Mouse (Mus musculus): ENCODE results near the gene Cela3a.
A peak's percentile ranks its signal among the peaks of the same experiment; 100 is the strongest.
"Not testable (repeated sequence)": the region's sequence is repeated elsewhere in the genome, so short reads cannot be mapped to it uniquely, and the experiment has no call there.

Gene Cela3a

GRCm38 (mm10) chr4:137412185-137412709, 2.7 kb upstream of the Cela3a start:
- not testable (repeated sequence) for DNase-seq

- no peak for DNase-seq
These were observed 4.0 kb downstream of the Cela3a start for GRCm38 (mm10) chr4:137405571-137405970.

- peak; percentile 47 for DNase-seq
These were observed 12.7 kb downstream of the Cela3a start for GRCm38 (mm10) chr4:137396641-137397525.

GRCm38 (mm10) chr4:137393378-137394135, 16.0 kb downstream of the Cela3a start:
- no peak for DNase-seq

GRCm38 (mm10) chr4:137392874-137393273, 16.7 kb downstream of the Cela3a start:
- DNase-seq: no peak

DNA sequence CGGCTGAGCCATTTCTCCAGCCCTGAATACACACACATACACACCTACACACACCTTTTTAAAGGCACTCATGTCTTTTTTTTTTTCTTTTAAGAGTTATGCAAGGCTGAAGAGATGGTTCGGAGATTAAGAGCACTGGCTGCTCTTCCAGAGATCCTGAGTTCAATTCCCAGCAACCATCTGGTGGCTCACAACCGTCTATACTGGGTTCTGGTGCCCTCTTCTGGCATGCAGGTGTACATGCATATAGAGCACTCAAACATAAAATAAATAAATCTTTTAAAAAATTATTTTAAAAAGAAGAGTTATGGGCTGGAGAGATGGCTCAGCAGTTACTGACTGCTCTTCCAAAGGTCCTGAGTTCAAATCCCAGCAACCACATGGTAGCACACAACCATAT, 18.3 kb downstream of the Cela3a start:
- DNase-seq: no peak

DNA sequence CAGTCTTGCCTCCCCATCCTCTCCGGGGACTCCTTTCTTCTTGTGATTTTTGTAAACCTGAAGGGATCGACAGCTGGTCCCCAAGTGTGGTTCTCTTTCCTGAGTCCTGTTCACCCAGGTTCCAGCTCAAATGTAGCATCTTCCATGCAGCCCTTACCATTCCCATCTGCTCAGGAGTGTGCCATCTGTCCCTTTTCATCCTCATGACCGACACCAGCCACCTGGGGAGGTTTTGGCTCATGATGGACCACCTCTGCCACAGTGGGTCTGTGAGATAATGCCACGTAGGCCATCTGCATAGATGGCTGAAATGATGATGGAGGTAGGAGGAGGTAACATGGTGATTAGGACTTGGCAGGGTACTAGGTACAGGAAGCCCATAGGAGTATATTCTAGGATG, 19.4 kb downstream of the Cela3a start:
- peak; percentile 33 for DNase-seq

DNA sequence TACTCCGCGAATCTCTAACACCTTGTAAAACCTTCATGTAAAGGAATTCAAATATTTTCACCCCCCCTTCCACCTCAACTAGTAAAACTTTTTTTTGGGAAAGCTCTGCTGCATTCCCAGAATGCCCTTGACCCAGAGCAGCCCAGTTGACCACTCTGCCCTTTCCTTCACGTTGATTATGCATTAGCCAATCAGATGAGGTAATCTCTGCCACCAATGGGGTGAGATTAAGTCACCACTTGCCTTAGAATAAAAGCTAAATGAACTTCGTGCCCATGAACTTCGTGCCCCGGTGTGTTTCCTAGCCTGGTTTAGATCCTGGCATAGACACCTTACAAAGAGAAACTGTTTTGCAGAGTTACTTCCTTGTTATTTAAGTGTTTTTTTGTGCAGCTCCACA, 20.6 kb downstream of the Cela3a start:
- DNase-seq: no peak

GRCm38 (mm10) chr4:137388059-137388794, 21.4 kb downstream of the Cela3a start:
- peak; percentile 75 for DNase-seq

DNA sequence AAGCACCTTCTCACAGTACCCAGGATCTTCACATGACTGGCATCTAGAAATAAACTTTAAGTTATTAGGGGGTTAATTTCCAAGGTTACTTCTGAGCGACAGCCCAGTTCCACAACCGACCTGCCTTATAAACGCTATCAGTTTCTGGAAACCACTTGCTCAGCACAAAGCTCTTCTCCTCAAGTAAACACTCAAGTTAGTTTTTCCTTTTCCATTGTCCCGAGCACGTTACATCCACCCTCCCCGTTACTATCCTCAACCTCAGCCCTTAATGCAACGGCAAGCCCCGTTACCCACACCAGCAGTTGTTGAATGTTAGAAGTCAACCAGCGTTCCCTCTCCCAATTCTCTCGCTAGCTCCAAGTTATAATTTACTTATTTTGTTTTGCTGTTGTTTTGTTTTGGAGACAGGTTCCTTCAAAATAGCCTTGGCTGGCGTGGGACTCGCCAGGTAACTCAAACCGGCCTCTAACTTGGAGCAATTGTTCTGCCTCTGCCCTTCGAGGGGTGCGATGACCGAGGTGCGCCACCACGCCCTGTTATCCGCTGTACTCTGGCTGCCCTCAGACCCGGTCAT, 22.0 kb downstream of the Cela3a start:
- DNase-seq: no peak

- no peak for DNase-seq
These were observed 28.6 kb downstream of the Cela3a start for GRCm38 (mm10) chr4:137380702-137381605.

DNA sequence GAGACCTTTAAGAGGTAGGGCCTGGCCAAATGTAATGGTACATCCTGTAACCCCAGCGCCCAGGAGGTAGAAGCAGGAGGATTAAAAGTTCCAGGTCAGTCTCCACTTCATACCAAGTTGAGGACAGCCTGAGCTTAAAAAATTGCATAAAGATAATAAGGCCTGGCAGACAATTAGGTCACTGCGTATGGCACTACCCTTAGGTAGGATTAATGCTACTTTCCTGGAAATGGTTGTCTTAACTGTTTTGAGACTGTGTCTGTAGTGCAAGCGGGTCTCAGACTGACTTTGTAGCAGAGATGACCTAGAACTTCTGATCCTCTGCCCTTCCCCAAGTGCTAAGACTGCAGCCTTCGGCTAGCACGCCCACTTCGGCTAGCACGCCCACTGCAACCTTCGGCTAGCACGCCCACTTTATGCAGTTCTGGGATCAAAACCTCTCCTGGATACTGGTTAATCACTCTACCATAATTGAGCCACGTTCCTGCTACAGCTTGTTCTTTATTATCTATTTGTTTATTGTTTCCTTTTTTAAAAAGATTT, 29.8 kb downstream of the Cela3a start:
- no peak for DNase-seq

GRCm38 (mm10) chr4:137379085-137379484, 30.5 kb downstream of the Cela3a start:
- DNase-seq: no peak

GRCm38 (mm10) chr4:137377526-137378304, 31.9 kb downstream of the Cela3a start:
- DNase-seq: no peak

GRCm38 (mm10) chr4:137376778-137377177, 32.8 kb downstream of the Cela3a start:
- DNase-seq: no peak

DNA sequence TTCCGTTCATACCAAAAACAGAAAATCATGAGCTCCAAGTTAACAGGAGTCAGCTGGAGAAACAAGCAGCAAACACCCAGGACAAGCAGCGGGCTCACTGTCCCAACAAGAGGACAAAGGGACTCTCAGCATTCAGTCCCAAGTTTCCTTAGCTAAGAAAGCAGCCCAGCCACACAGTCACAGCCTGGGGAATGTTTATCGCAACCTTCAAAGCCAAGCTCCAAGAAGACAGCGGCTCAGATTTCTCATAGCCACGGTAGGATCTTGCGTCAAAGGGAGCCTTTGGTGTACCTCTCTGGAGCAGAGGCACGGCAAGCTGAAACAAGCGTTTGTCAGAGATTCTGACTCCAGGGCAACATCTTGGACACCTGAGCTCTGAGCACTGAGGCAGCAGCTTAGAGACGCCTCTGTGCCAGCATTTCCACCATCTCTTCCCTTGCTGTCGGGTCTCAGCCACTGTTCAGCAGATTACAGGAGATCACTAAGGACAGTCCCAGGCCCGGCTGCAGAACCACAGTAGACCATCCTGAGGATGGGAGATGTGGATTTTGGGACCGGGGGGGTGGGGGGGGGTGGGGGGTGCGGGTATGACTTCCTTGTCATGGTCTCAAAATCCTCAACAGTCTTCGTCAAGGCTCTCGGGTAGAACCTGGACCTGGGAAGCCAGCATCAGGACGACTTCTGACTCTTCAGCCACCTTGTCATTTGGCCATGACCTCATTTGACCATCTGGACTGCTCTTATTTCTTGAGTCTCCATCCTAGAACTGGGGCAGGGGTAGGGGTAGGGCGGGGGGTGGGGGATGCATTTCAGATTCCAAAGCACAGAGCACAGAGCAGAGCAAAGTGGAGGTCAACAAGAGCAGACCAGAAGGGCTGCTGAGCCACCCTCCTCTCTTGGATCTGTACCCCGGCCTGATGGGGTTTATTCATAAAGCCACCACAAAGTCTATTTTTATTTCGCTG, 34.0 kb downstream of the Cela3a start:
- DNase-seq: no peak

DNA sequence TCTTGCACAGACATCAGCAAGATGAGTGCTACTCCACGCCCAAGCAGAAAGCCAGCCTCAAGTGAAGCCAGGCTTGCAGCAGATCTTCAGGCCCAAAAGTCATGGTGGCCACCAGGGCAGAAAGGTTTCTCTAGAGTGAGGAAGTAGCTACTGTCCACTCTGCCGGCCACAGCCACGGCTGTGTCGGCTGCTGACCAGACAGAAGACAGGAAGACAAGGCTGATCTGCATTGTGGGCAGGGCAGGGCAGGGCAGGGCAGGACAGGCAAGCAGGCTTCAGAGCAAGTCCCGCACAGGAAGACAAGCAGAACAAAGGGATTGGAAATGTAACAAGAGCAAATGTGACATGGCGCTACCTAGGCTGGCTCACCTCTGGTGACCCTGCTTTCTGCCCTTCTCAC, 35.9 kb downstream of the Cela3a start:
- DNase-seq: no peak

DNA sequence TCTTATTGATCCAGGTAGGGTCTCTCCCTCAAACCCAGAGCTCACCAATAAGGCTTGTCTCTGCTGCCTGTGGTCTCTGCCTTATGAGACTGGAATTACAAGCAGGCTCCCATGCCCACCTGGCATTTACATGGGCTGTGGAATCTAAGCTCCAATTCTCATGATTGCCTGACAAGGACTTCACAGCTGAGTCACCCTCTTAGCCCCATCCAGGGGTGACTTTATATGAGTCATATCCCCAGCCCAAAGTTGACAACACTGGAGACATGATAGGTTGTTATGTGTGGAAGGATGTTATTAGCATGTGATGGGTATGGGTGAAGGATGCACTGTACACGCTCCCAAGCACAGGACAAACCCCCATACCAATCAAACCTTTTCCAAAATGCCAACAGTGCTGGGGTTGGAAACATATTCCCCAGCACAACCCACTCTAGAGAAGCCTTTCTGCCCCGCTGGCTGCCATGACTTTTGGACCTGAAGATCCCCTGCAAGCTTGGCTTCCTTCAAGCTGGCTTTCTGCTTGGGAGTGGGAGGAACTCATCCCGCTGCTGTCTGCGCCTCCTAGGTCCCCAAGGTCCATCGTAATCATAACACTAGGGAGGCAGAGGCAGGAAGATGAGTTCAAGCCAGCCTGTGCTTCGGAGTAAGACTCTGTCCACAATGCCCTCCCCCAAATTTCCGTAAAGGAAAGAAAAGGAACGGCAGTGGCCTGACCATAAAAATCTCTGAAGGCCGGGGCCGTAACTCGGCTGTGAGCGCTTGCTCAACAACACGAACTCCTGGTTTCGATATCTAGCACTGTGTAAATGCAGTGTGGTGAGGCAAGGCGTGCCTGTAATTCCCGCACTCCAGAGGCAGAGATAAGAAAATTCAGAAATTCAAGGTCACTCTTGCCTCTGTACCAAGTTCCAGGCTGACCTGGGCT, 37.7 kb downstream of the Cela3a start:
- DNase-seq: no peak

Measured in cerebellum, adult 11 months (tissue).